ENCODE assay signal across 29 mouse cellular contexts in the genomic region with DNA sequence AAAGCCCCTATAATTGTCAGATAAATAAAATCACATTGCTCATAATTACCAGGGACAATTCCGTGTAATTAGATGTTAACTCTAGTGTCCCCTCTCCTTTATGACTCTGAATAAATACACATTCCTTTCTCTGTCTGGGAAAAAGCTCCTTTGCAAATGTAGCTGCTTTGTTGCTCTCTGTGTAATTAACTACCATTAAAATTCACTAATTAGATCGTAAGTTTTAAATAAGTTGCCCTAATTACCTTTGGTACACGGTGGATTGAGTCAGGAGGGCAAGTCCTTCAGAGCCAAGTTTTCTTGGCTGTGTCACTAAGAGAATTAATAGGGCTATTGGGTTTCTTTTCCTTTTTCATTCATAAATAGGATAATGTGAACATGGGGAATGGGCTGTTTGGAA.
DNase-seq lines count a peak whose midpoint lies in the region; ATAC-seq and TF ChIP-seq lines count a peak whose summit lies in the region.
"Had no signal": no experiment of that assay in that cellular context is flagged by ENCODE, and none has a peak within 500 bp of the region (broad histone marks: within the 10 kb centered on the region; RNA-seq: fewer than 3 reads in every experiment).

No protein-coding gene starts in this region.

- H3K4me2 ChIP-seq in forebrain, embryonic 11.5 days (ENCODE audit: low read depth, low read length, severe bottlenecking) = no peak overlapping the region
- no peak overlapping the region for H3K4me2 ChIP-seq in forebrain, postnatal 0 days (ENCODE audit: low read depth)
- H3K4me2 ChIP-seq in midbrain, postnatal 0 days (ENCODE audit: low read depth, low read length, poor library complexity, severe bottlenecking) = no peak overlapping the region
- H3K4me2 ChIP-seq in midbrain, embryonic 13.5 days (replicated peaks) = no peak overlapping the region
- H3K4me2 ChIP-seq in forebrain, embryonic 16.5 days (ENCODE audit: low read length) = no peak overlapping the region
- H3K4me2 ChIP-seq: embryonic facial prominence, embryonic 12.5 days; heart, embryonic 11.5 days; hindbrain, embryonic 13.5 days; neural tube, embryonic 12.5 days had no signal

- no peaks in the 10 kb centered on the region for H3K9me3 ChIP-seq in forebrain, embryonic 11.5 days (ENCODE audit: control insufficient read depth, low read length)
- no peaks in the 10 kb centered on the region for H3K9me3 ChIP-seq in forebrain, postnatal 0 days (ENCODE audit: low read length)
- H3K9me3 ChIP-seq in midbrain, postnatal 0 days (ENCODE audit: low read length) = no peaks in the 10 kb centered on the region
- H3K9me3 ChIP-seq in midbrain, embryonic 13.5 days = no peaks in the 10 kb centered on the region
- H3K9me3 ChIP-seq in forebrain, embryonic 16.5 days (ENCODE audit: control insufficient read depth, low read length) = no peaks in the 10 kb centered on the region
- H3K9me3 ChIP-seq: embryonic facial prominence, embryonic 12.5 days; hindbrain, embryonic 13.5 days; neural tube, embryonic 12.5 days had no signal

- no peak for TF ChIP-seq CTCF in forebrain, postnatal 0 days (IDR thresholded peaks at IDR 0.05; ENCODE audit: low read depth)
- no peak for TF ChIP-seq CTCF in midbrain, postnatal 0 days (IDR thresholded peaks at IDR 0.05)

- H3K4me3 ChIP-seq in forebrain, embryonic 11.5 days (ENCODE audit: low read depth, low read length) = no peak overlapping the region
- no peak overlapping the region for H3K4me3 ChIP-seq in forebrain, postnatal 0 days (ENCODE audit: low read depth, low read length)
- no peak overlapping the region for H3K4me3 ChIP-seq in midbrain, postnatal 0 days (ENCODE audit: low read depth, low read length)
- no peak overlapping the region for H3K4me3 ChIP-seq in midbrain, embryonic 13.5 days (replicated peaks)
- H3K4me3 ChIP-seq in forebrain, embryonic 16.5 days (replicated peaks; ENCODE audit: low read length) = no peak overlapping the region
- H3K4me3 ChIP-seq: embryonic facial prominence, embryonic 12.5 days; erythroblast, embryonic 14.5 days; gastrocnemius, adult 2 months; hindbrain, embryonic 13.5 days; myocyte; neural tube, embryonic 12.5 days had no signal

- no peaks in the 10 kb centered on the region for H3K36me3 ChIP-seq in forebrain, embryonic 11.5 days (ENCODE audit: control insufficient read depth, insufficient read depth, low read length)
- no peaks in the 10 kb centered on the region for H3K36me3 ChIP-seq in forebrain, postnatal 0 days (ENCODE audit: insufficient read depth)
- no peaks in the 10 kb centered on the region for H3K36me3 ChIP-seq in midbrain, postnatal 0 days (ENCODE audit: insufficient read depth, low read length)
- no peaks in the 10 kb centered on the region for H3K36me3 ChIP-seq in midbrain, embryonic 13.5 days
- no peaks in the 10 kb centered on the region for H3K36me3 ChIP-seq in forebrain, embryonic 16.5 days (ENCODE audit: control insufficient read depth, insufficient read depth)
- H3K36me3 ChIP-seq: embryonic facial prominence, embryonic 12.5 days; hindbrain, embryonic 13.5 days; neural tube, embryonic 12.5 days had no signal

- ATAC-seq in forebrain, embryonic 11.5 days (replicated peaks; ENCODE audit: low FRiP score) = 0 out of 2 replicates have a peak, but pooled peaks have one; percentile 27
- ATAC-seq in forebrain, postnatal 0 days = no peak
- ATAC-seq in midbrain, postnatal 0 days (ENCODE audit: low FRiP score) = no peak
- ATAC-seq in midbrain, embryonic 13.5 days = no peak
- ATAC-seq in forebrain, embryonic 16.5 days = peak; percentile 58; the same call in 1 of the 2 replicates
- ATAC-seq: midbrain, embryonic 16.5 days had no signal

- no peak for DNase-seq in forebrain, embryonic 11.5 days (ENCODE audit: low spot score)
- no peak for DNase-seq in forebrain, postnatal 0 days
- peak; percentile 25 for DNase-seq in midbrain, postnatal 0 days (ENCODE audit: low spot score)
- DNase-seq in thymus, postnatal 25 days = no peak
- DNase-seq in adrenal gland, adult 18-20 months (ENCODE audit: low spot score in 2 of 2) = no peak
- DNase-seq: adrenal gland, postnatal 25 days; cerebellum, adult 2 months; cerebellum, postnatal 36 days; gastrocnemius, adult 2 months; gastrocnemius, postnatal 36 days; heart, adult 18-20 months; heart, postnatal 36 days; kidney, adult 11 months; kidney, postnatal 14 days; layer of hippocampus, adult 9-11 months; liver; lung, adult 2 months; lung, postnatal 10 days had no signal

- no peaks in the 10 kb centered on the region for H3K4me1 ChIP-seq in forebrain, embryonic 11.5 days (replicated peaks; ENCODE audit: control insufficient read depth, insufficient read depth, low read length)
- H3K4me1 ChIP-seq in forebrain, postnatal 0 days (ENCODE audit: insufficient read depth) = no peaks in the 10 kb centered on the region
- no peaks in the 10 kb centered on the region for H3K4me1 ChIP-seq in midbrain, postnatal 0 days (ENCODE audit: insufficient read depth, low read length)
- no peaks in the 10 kb centered on the region for H3K4me1 ChIP-seq in midbrain, embryonic 13.5 days (replicated peaks)
- H3K4me1 ChIP-seq in forebrain, embryonic 16.5 days (replicated peaks; ENCODE audit: control insufficient read depth, insufficient read depth, low read length) = no peaks in the 10 kb centered on the region
- H3K4me1 ChIP-seq: embryonic facial prominence, embryonic 12.5 days; hindbrain, embryonic 13.5 days; neural tube, embryonic 12.5 days had no signal

- no peaks in the 10 kb centered on the region for H3K27me3 ChIP-seq in forebrain, embryonic 11.5 days (ENCODE audit: control insufficient read depth, insufficient read depth, low read length)
- H3K27me3 ChIP-seq in forebrain, postnatal 0 days (ENCODE audit: insufficient read depth, low read length) = no peaks in the 10 kb centered on the region
- no peaks in the 10 kb centered on the region for H3K27me3 ChIP-seq in midbrain, postnatal 0 days (ENCODE audit: insufficient read depth, low read length)
- H3K27me3 ChIP-seq in midbrain, embryonic 13.5 days = no peaks in the 10 kb centered on the region
- H3K27me3 ChIP-seq in forebrain, embryonic 16.5 days (replicated peaks; ENCODE audit: control insufficient read depth, insufficient read depth, low read length) = 0 out of 2 replicates have a peak, but pooled peaks cover 2% of the 10 kb centered on the region
- H3K27me3 ChIP-seq: embryonic facial prominence, embryonic 12.5 days; hindbrain, embryonic 13.5 days; neural tube, embryonic 12.5 days had no signal

- 27% methylated on average over 3 of the region's 3 CpGs for WGBS in forebrain, embryonic 11.5 days
- WGBS in forebrain, postnatal 0 days = 13% methylated on average over 3 of the region's 3 CpGs
- 58% methylated on average over 3 of the region's 3 CpGs for WGBS in midbrain, postnatal 0 days
- 62% methylated on average over 3 of the region's 3 CpGs for WGBS in midbrain, embryonic 13.5 days
- 7% methylated on average over 3 of the region's 3 CpGs for WGBS in forebrain, embryonic 16.5 days

- no peak overlapping the region for H3K27ac ChIP-seq in forebrain, embryonic 11.5 days (ENCODE audit: low read depth, low read length)
- no peak overlapping the region for H3K27ac ChIP-seq in forebrain, postnatal 0 days (ENCODE audit: low read depth, low read length)
- no peak overlapping the region for H3K27ac ChIP-seq in midbrain, postnatal 0 days (ENCODE audit: low read depth, low read length)
- no peak overlapping the region for H3K27ac ChIP-seq in midbrain, embryonic 13.5 days
- H3K27ac ChIP-seq in forebrain, embryonic 16.5 days (ENCODE audit: low read length) = no peak overlapping the region
- H3K27ac ChIP-seq: embryonic facial prominence, embryonic 12.5 days; gastrocnemius, adult 2 months; hindbrain, embryonic 13.5 days; liver, embryonic 14.5 days; macrophage; neural tube, embryonic 12.5 days had no signal

- no peak overlapping the region for H3K9ac ChIP-seq in forebrain, embryonic 11.5 days (ENCODE audit: low read length)
- no peak overlapping the region for H3K9ac ChIP-seq in forebrain, postnatal 0 days
- H3K9ac ChIP-seq in midbrain, postnatal 0 days (replicated peaks; ENCODE audit: low read length, poor library complexity, severe bottlenecking) = no peak overlapping the region
- no peak overlapping the region for H3K9ac ChIP-seq in midbrain, embryonic 13.5 days (replicated peaks)
- H3K9ac ChIP-seq in forebrain, embryonic 16.5 days (replicated peaks; ENCODE audit: low read depth, low read length) = no peak overlapping the region
- H3K9ac ChIP-seq: embryonic facial prominence, embryonic 12.5 days; hindbrain, embryonic 13.5 days; liver, embryonic 14.5 days; neural tube, embryonic 12.5 days had no signal

Comparison
In these comparisons a context has a peak if more than half of its experiments do, and no peak if none do; other contexts are left out.
1. ATAC-seq: peak in forebrain, embryonic 11.5 days (single experiment) and forebrain, embryonic 16.5 days (single experiment); none in forebrain, postnatal 0 days (single experiment), midbrain, postnatal 0 days (single experiment) and midbrain, embryonic 13.5 days (single experiment).